Mouse (Mus musculus): ENCODE data around the gene Srp9.
A peak's percentile ranks its signal among the peaks of the same experiment; 100 is the strongest.

GRCm38 (mm10) chr1:182130830-182131229 lies 6.3 kb downstream of the Srp9 start:
- TF ChIP-seq CTCF (IDR thresholded peaks at IDR 0.05; ENCODE audit: extremely low read depth, insufficient read depth, insufficient read length, insufficient replicate concordance) = peak; percentile 44; the same call in 1 of the 2 replicates
- TF ChIP-seq POLR2A (IDR thresholded peaks at IDR 0.05; ENCODE audit: low read depth, low read length) = no peak

Data from spleen, adult 2 months (tissue).